Mouse (Mus musculus) stomach, embryonic 15.5 days (tissue): Measurements from ENCODE around the gene Eif3b. TPM values are rescaled to one million over a fixed set of nuclear protein-coding genes. Genes with fewer than 3 reads are reported as not detected.

ENCODE experiments used
- microRNA-seq: library from miRNA; unstranded; fragments of <30 nt; microRNA quantifications from one replicate; pipeline ENCODE4, GENCODE M21; 2016
- polyA plus RNA-seq: library from polyadenylated mRNA; unstranded; fragments of >200 nt; fragmentation: Nextera tagmentation; extraction: Ambion mirVana; gene quantifications from 2 replicates; pipeline ENCODE4 v1.2.1, GENCODE M21; 2015

The Eif3b gene
- polyA plus RNA-seq, 1 experiment from 2014 or later: 129 TPM

Small RNAs within 50 kb of the gene (microRNA-seq; reads per million reads assigned to microRNA genes)
- gene Mir7038: not detected

Other genes with a start within 250 kb of the Eif3b start
- 39.8 and 40.9 TPM in 2 replicates for gene Mad1l1, start 97.8 kb upstream of the Eif3b start, polyA plus RNA-seq
- 41.7 and 42.2 TPM in 2 replicates for gene Nudt1, start 97.7 kb upstream of the Eif3b start, polyA plus RNA-seq
- 17.1 and 19.3 TPM in 2 replicates for gene Mrm2, start 87.4 kb upstream of the Eif3b start, polyA plus RNA-seq
- 16.9 and 17.3 TPM in 2 replicates for gene Snx8, start 30.1 kb upstream of the Eif3b start, polyA plus RNA-seq
- gene Gm4869, start 26.3 kb downstream of the Eif3b start, polyA plus RNA-seq: not detected in 2 replicates
- 21.1 and 21.7 TPM in 2 replicates for gene Chst12, start 86.2 kb downstream of the Eif3b start, polyA plus RNA-seq
- gene Grifin, start 145.7 kb downstream of the Eif3b start, polyA plus RNA-seq: 0.23 and 0.39 TPM in 2 replicates
- gene Lfng, start 188.0 kb downstream of the Eif3b start, polyA plus RNA-seq: 24.5 and 25.6 TPM in 2 replicates
- 31.9 and 38.0 TPM in 2 replicates for gene Ttyh3, start 229.7 kb downstream of the Eif3b start, polyA plus RNA-seq